Mouse (Mus musculus): Measurements from ENCODE around the gene Epc2.

Epc2 gene

DNA sequence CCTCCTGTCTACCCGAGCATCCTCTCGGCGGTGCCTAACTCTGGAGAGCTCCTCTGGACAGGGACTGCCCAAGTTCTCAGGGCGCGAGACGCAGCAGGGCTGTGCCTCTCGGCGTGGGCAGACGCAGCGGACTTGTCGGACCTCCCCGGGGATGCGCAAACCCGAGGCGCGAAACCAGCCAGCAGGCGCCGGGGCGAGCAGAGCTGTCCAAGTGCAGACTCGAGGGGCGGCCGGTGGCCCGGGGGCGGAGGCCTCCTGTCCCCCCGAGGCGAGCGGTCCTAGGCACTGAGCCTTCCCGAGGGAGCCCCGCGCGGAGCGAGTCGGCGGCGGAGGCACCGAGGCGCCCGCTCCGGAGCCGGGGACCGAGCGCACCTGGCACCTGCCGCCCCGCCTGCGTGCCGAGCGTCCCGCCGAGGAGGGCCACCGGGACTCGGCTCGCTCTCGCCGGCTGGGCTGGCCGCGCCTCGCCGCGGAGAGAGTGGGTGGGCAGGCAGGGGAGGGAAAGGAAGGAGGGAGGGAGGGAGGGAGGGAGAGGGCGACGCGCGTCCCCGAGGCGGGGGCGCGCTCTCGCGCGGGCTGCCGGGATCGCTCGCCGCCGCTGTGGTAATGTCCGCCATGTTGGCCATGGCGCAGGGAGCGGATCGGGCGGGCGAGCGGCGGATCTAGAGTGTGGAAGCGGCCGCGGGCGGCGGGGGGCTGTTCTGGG, at the start of gene Epc2:
TSS of gene Epc2 (plus strand) at position 556 of the 706 bp plus-strand sequence.
- DNase-seq (ENCODE audit: low spot score) = peak; percentile 80

DNA sequence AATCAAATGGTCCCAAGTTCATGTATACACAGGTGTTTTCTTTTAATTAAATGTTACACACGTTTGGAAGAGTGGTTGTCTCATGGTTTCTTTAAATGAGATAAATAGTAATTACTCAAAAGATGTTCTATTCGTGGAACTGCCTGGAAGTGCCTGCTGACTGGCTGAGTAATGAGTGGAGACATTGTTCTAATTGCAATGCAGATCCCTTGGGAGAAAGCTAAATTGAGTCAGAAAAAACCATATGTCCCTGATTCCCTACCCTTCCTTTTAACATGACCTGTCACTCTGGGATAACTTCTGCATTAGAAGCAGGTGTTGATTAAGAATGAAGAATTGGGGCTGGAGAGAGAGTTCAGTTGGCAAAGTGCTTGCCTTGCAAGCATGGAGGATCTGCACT, 45.3 kb upstream of the Epc2 start:
- DNase-seq (ENCODE audit: low spot score) = no peak

DNA sequence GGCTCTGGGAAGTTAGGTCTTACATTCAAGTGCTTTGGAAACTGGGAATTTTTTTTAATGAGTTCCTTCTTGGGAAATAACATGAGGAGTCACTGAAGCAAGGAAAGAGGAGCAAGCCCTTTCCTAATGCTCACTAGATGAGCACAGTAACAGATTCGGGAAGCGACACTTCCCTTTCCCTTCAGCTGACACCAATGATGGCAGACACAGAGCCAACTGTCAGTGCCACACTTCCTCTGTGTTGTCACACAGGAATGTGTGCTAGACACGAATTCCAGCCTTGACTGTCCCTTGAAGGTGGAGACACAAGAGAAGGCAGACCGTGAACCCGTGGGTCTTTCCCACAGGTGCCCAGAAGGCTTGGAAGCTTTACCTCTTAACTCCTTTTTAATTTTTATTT, 39.6 kb upstream of the Epc2 start:
- DNase-seq (ENCODE audit: low spot score) = no peak

DNA sequence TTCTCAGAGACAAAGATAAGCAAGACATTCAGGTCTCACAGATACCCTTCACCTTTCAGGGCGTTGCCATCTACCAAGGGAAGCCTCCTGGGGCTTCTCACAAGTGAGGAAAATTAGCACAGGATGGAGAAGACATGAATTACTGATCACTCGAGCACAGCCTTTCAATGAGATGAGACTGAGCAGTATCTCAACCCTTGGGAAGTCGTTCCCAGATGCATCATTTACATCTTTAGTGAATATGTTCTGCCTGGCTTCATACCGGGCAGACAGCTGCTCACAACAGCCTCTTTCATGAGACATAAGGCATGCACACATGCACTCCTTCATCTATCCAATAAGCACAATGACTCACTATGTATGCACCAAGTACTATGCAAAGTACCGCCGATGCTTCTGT, 38.7 kb upstream of the Epc2 start:
- no peak for DNase-seq (ENCODE audit: low spot score)

DNA sequence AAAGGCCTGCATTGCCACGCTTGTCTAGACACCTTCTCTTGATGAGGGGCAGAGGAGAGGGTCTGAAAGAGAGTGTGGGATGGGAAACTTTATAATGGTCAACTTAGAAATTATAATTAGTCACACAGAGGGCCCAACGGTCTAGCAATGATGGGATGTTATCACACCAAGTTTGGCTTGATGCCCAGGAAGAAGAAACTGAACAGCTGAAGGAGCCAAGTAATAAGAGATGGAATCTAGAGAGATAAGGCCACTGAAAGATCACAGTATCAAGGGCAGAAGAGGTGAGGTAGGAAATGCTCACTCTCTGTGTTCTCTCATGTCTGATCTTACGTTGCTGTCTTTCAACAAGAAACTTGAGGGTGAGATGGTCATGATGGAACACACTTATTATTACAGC, 35.4 kb upstream of the Epc2 start:
- no peak for DNase-seq (ENCODE audit: low spot score)

DNA sequence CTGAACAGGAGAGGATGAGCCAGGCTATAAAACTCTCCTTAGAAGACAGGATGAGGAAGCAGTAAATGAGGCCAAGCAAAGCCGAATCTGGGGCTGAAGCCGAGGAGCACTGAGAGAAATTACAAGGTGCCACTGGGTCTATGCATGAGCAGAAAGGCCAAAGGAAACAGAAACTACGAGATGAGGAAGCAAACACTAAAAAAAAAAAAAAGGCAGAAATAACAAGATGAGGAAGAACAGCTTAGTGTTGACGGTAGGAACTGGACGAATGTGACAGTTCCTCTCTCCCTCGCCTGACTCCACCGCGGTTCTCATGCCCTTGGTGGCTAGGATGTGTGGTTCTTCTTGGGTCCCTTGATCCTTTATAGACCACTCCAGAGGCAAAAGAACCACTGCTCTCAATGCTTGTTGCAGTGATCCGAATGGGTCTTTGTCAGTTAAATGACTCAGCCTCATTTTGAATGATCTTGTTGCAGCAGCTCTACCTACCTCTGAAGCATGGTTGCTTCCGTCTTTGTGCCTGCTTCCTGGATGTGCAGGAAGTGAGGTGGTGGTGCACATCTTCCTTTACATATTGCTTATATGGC, 34.2 kb upstream of the Epc2 start:
- no peak for DNase-seq (ENCODE audit: low spot score)

DNA sequence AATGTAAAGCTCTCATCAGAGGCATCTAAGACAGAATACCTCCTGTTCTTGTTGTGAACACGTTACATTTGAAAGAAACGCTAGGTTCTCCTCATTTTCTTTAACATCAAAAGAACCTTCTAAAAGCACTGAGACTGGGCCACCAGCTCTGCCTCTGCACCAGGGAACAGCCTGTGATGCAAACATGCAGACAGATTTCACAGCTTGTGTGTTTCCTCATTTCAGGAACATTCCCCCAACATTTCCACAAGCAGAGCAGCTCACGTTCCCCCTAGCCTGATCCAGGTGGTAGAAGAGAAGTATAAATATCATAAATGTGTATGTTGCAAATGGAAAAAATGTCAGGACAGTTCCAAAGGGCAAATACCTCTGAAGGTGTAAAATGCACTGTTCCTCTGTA, 30.9 kb upstream of the Epc2 start:
- no peak for DNase-seq (ENCODE audit: low spot score)

DNA sequence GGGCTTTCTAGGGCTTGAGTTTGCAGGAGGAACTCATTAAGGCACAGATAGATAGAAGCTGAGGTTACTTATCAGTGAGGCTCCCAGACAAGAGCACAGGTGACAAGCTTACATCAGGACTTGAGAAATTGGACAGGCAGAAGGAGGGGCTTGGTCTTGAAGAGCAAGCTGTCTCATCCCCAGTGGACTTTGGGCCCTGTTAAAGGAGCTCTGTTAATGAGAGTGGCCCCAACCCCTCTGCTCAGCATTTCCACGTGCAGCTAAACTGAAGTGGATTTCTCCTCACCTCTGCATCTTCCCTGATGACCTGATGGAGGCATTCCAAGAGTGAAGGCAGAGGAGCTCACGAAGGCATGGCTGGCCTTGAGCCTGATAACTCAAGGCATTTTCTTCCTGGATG, 27.4 kb upstream of the Epc2 start:
- no peak for DNase-seq (ENCODE audit: low spot score)

DNA sequence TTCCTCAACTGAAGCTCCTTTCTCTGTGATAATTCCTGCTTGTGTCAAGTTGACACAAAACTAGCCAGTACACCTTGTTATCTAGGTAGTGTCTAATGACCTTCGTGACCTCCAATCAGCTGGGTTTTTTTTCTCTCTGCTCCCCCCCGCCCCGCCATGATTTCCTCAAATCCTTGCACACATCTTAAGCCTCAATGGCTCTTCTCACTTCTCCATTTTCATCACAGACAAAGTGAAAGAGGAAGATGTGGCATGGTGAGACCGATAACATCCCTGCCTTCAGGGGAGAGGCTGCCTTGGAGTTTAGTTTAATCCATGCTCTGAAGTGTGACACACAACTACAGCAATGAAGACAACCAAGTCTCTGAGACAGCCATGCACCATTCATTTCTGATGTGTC, 26.5 kb upstream of the Epc2 start:
- DNase-seq (ENCODE audit: low spot score) = no peak

DNA sequence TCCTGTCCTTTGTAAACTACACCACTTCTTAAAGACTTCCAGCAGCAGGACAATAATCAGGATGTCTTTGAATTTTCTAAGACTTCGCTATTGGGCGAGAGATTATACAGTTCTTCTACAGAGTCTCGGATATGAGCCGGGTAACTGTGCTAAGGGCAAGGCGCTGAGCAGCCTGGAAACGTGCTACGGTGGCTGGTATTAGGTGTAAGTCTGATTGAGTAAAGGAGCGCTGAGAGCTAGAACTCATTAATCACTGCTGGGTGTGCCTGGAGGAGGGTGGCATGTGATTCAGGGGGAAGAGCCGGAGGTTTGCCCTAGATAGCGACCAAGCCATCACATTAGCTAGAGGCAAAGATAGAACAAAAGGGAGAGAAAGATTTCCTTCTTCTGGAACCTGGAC, 25.1 kb upstream of the Epc2 start:
- DNase-seq (ENCODE audit: low spot score) = no peak

DNA sequence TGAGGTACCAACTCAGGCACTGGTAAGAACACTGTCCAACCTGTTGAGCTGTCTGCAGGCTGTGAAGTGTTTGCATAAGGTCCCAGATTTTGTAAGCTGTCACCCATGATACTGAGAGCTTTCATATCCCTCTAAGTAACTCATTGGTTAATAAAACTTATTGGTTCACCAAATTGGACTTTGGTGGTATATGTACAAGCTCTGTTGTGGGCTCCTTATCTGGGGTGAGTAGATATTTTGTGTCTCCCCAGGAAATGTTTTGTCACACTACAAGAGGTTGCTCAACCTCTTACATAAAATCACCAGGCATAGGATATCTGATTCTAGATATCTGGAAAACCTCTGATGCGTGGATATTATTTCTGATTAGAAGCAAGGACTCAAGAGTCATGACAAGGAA, 20.3 kb upstream of the Epc2 start:
- no peak for DNase-seq (ENCODE audit: low spot score)

DNA sequence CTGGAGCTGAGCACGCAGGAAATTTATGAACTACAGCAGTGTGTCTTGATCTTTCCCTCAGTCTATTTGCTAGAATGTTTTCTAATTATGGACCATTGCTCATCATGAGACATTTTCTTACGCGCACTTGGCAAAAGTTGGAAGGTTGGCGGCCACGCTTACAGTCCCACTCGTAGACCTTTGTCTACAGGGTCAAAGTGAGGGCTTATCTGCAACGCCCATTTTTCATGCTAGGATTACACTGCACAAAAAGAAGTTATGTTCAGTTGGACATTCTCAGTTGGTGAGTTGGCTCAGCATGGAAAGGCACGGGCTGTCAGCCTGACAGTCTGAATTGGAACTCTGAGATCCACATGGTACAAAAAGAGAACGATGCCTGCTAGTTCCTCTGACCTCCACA, 18.1 kb upstream of the Epc2 start:
- no peak for DNase-seq (ENCODE audit: low spot score)

DNA sequence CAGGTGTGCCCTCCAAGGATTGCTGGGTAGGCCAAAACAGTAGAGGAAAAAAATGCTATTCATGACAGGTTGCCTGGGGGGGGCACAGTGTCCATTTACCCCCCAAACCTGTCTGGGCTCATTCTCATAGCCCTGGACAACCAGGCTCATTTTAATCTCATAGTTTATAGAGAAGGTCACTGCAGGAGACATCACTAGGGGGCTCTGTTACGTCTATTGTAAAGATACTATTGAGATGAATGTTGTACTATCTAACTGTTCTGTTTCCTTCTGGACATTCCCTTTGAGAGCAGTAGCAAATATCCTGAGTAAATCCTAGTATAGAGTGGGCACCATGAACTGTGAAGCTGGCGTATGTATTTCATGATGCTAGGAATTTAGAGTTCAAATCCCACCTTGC, 5.0 kb upstream of the Epc2 start:
- DNase-seq (ENCODE audit: low spot score) = no peak

DNA sequence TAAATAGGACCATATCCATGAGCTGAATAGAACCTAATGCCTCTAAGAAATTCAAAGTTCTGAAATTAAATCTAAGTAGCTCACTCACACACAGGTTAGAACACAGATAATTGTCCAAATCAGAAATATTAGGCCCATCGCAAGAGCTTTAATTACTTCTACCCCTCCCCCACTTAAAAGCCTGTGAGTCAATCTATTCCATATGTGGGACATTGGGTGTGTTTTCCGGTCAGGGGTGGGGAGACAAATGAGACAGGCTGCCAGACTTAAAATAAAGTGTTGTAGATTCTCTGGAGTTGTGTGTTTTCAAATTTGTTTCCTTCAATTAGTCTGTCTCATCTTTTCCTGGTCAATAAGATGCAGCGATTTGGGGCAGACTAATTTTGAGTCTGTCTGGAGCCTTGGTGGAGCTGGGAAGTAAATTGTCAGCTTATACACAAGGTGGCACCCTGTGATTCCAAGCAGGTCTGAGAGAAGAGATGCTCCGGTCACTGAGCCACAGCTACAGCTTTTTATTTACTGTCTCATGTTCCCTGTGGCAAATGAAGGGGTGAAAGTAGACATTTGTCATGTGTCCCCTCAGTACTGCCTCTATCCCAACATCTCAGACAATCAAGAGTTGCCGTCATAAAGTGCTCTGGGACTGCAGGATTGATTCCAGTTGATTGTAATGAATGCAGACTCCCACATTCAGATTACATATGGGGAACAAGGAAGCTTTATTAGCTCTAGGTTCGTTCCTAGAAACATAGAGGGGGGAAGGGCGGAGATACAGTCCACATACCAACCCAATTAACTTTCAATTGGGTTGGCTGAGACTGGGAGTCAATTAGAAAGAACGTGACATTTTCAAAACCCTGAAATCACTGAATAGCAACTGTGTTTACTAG, 3.5 kb upstream of the Epc2 start:
- peak; percentile 40 for DNase-seq (ENCODE audit: low spot score)

DNA sequence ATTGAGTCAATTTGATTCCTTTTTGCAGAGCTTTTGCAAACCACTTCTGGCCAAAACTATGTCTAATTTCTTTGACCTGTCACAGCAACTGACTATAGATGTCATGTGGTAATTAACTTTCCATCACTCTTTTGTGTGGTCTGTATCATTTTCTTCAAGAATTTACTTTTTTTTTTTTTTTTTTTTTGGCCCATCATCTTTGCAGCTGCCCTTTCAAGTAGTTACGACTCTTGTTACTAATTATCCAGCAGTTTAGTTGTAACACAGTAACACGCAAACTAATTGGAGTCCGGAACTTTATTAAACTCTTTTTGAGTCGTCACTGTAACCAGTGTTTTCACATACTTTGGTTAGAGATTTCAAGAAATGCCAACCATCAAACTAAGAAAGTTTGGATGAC, 819 bp upstream of the Epc2 start:
- no peak for DNase-seq (ENCODE audit: low spot score)

DNA sequence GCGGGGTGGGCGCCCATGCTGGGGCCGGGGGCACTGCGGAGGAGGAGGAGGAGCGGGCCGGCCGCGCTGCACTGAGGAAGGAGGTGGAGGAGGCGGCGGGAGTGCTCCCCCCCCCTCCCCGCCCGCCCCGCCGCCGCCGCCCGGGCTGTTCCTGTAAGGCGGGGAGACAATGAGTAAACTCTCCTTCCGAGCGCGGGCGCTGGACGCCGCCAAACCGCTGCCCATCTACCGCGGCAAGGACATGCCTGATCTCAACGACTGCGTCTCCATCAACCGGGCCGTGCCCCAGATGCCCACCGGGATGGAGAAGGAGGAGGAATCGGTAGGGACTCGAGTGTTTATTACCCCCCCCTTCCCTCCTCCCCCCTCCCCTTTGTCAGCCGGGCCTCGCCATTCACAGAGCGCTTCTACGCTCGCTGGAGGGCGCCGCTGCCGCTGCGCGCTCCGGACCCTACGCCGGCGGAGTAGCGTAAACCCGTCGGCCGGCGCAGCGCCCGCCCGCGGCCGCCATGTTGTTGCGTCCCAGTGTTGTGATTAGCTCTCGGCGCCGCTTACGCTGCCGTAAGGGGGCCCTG, 438 bp downstream of the Epc2 start:
- DNase-seq (ENCODE audit: low spot score) = peak; percentile 94

DNA sequence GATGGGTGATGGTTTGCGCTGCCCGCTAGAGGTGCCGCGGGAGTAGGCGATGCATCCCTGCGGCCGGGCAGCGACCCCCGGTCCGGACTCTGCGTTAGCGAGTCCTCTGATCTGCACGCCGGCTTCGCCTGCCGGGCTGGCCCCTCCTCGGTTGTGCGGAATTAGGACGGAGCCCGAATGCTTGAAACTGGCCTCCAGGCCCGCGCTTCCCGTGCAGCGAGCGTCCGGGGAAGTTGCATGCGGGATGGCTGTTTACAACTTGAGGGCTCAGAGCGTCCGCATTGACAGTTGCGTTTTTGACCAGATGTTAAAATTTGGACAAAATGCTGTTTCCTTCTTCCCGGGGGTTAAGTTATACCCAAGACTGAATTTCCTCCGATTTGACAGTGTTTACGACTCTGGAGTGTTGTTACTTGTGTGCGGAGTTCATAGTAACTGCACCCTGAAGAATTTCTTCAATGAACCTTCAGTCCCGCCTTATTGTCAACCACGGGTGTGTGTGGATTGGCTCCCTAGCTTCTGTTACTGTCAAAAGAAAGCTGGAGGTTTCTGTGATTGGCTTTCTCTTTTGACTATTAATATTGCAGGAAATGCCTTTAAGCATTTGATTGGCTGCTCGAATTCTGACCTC, 1.3 kb downstream of the Epc2 start:
- DNase-seq (ENCODE audit: low spot score) = peak; percentile 79

DNA sequence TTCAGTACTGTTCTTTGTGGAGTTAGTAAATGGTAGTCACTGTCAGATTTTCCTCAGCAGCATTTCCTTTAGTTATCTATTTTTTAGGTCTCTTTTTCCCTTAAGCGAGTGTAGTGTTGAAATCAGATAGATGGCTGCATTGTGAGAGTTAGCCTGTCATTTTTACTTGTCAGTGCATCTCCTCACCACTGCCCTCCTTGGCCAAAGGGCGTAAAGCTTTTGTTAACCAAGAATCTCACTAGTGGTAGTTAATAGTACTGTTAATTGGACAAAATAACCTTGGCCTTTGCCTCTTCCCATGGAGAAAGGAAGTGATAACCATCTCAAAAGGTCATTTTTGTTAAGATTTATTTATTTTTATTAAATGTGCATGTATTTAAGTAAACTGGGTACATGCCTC, 6.5 kb downstream of the Epc2 start:
- DNase-seq (ENCODE audit: low spot score) = no peak

DNA sequence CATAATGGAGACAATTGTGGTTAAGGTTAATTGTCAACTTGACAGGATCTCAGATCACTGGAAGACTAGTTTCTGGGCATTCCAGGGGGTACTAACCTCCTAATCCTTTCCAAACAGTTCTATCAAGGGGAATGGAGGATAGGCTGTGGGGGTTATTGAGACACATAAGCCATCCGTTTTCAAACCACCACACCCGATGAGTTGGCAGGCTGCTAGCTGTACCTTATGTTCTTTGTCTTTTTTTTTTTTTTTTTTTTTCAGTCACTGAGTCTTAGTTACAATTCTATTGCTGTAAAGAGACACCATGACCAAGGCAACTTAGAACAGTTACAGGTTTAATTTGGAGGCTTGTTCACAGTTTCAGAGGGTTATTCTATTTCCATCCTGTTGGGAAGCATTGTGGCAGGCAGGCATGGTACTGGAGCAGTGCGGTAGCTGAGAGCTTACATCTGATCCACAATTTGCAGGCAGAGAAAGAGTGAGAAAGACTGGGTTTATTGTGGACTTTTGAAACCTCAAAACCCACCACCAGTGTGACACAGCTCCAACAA, 14.5 kb downstream of the Epc2 start:
- no peak for DNase-seq (ENCODE audit: low spot score)

DNA sequence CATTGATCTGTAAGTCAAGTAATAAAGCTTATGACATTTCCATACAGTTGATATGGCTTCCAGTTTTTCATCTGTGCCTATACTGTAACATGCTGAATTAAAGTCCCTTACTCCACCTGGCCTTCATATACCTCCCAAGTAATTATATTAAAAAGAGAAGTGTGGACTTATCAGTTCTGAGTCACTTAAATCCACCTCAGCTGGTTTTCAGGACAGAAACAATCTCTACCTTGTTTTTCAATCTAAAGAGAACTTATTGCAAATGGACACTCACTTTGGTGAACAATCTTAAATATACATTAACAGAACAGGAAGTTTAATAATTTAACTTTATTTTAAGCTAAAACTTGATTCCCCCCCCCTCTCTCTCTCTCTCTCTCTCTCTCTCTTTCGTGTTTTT, 15.8 kb downstream of the Epc2 start:
- no peak for DNase-seq (ENCODE audit: low spot score)

DNA sequence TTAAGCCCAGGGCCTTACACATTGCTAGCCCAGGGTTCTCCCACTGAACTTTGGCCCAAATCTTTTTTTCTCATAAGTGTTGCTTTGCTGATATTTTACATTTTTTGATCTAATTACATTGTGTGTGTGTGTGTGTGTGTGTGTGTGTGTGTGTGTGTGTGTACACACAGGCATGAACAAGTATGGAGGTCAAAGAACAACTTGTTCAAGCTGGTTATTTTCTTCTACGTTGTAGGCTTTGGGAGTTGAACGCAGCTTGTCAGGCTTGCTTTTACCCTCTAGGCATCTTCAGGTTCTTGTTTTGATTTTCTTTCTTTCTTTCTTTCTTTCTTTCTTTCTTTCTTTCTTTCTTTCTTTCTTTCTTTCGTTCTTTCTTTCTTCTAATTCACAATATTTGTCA, 19.9 kb downstream of the Epc2 start:
- DNase-seq (ENCODE audit: low spot score) = no peak

All from embryo, embryonic 10 days (tissue).